Mouse (Mus musculus) small intestine, adult 2 months (tissue): ENCODE data around the gene Lrrc61. TPM values are rescaled to one million over a fixed set of nuclear protein-coding genes. Genes with fewer than 3 reads are reported as not detected.

Source experiments
- H3K27ac ChIP-seq: fragments of 200-500 bp; 2 replicates; pipeline ENCODE4 v1.5.1; 2012; ENCODE audit warnings: low read depth, low read length, control low read depth, inconsistent platforms; ENCODE audit not compliant: insufficient read depth
- H3K27me3 ChIP-seq: fragments of 200-500 bp; 2 replicates; pipeline ENCODE4 v1.6.1; 2012; ENCODE audit warnings: mild to moderate bottlenecking, moderate library complexity, low read length, inconsistent platforms; ENCODE audit not compliant: control insufficient read depth, insufficient read depth
- H3K36me3 ChIP-seq: fragments of 200-500 bp; 2 replicates; pipeline ENCODE4 v1.6.1; 2012; ENCODE audit warnings: mild to moderate bottlenecking, low read length, control low read depth, inconsistent platforms; ENCODE audit not compliant: control insufficient read depth, insufficient read depth
- H3K4me1 ChIP-seq: fragments of 200-500 bp; 2 replicates; pipeline ENCODE4 v1.6.1; 2012; ENCODE audit warnings: low read length, inconsistent platforms, mixed read lengths; ENCODE audit not compliant: control insufficient read depth, insufficient read depth, insufficient read length
- H3K4me3 ChIP-seq: fragments of 200-500 bp; 2 replicates; pipeline ENCODE4 v1.5.1; 2012; ENCODE audit warnings: low read depth, mild to moderate bottlenecking, control low read depth, inconsistent platforms, low read length, moderate library complexity
- CTCF ChIP-seq: fragments of 200-500 bp; IDR thresholded peaks from 2 replicates; pipeline ENCODE4 v1.5.1; 2012; ENCODE audit warnings: low read depth, mild to moderate bottlenecking, control low read depth, inconsistent platforms, low read length, moderate library complexity, mixed read lengths; ENCODE audit not compliant: insufficient replicate concordance, insufficient read length; ENCODE audit errors: extremely low read depth
- POLR2A ChIP-seq: fragments of 200-500 bp; IDR thresholded peaks from 2 replicates; pipeline ENCODE4 v1.6.1; 2012; ENCODE audit warnings: low read depth, mild to moderate bottlenecking, control low read depth, inconsistent platforms, low read length, moderate library complexity
- WGBS: fragments of 180-500 bp; shearing (Covaris S2); methylation state at CpG from one replicate; pipeline ENCODE4 v1.1.7; 2018; 5-methylcytosine and 5-hydroxymethylcytosine counted together
- polyA plus RNA-seq: library from polyadenylated mRNA; depleted of rRNA; stranded (reverse); fragments of >200 nt; gene quantifications from 2 replicates; pipeline ENCODE4 v1.2.3, GENCODE M21; 2012

Lrrc61 gene
- polyA plus RNA-seq, 1 experiment = 12.4 TPM

- Histone ChIP-seq H3K4me1 (no peaks in the 10 kb centered on the region), H3K27me3 (no peaks in the 10 kb centered on the region), H3K36me3 (no peaks in the 10 kb centered on the region), H3K27ac (no peak overlapping the region), H3K4me3 (no peak overlapping the region)
- 63% methylated on average over 2 of the region's 2 CpGs for WGBS
- TF ChIP-seq POLR2A (no peak), CTCF (no peak)
These were observed 23.7 kb upstream of the Lrrc61 start for GRCm38 (mm10) chr6:48530862-48531261.

DNA sequence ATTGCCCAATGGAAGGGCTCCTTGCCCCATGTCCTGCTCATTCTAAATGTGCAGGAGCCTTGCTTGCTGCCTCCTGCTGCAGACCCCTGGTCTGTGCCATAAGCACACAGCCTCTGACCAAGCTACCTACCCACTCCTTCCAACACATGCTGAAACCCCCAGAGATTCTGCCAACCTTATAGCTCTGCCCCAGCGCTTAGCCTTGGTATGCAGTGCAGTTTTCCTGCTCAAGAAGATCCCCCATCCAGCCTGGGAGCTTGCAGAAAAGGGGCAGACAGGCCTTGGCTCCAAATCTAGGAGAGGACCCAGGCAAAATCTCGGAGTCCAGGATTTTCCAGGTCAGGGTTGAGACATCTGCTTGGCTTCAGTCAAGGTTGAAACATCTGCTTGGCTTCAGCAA, 21.1 kb upstream of the Lrrc61 start:
- WGBS = 85% methylated on average over 2 of the region's 2 CpGs
- H3K36me3 ChIP-seq = no peaks in the 10 kb centered on the region
- H3K27ac ChIP-seq = no peak overlapping the region
- H3K4me3 ChIP-seq = no peak overlapping the region
- peaks cover 7% of the 10 kb centered on the region; the same call in 1 of the 2 replicates for H3K4me1 ChIP-seq
- no peaks in the 10 kb centered on the region for H3K27me3 ChIP-seq
- TF ChIP-seq CTCF = no peak
- no peak for TF ChIP-seq POLR2A

GRCm38 (mm10) chr6:48534913-48535312, 19.7 kb upstream of the Lrrc61 start:
- Histone ChIP-seq H3K36me3 (no peaks in the 10 kb centered on the region), H3K27ac (no peak overlapping the region), H3K27me3 (no peaks in the 10 kb centered on the region), H3K4me3 (no peak overlapping the region), H3K4me1 (peaks cover 7% of the 10 kb centered on the region; the same call in 1 of the 2 replicates)
- WGBS = 84% methylated on average over 8 of the region's 8 CpGs
- TF ChIP-seq CTCF (no peak), POLR2A (no peak)

DNA sequence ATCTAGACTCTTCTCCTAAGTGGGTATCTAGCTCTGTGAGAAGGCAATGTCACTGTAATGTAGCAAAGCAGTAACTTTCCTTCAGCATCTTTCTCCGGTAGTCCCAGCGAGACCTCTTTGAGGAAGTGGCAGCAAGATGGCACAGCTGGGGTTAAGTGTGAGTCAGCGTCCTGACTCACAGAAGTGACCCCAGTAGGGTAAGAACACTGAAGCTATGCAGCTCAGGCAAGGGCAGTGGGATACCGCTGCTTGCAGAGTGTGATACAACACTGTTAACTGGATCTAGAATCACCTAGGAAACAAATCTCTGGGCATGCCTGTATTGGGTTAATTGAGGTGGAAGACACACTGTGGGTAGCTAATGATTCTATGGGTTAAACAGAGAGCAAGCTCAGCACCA, 18.5 kb upstream of the Lrrc61 start:
- Histone ChIP-seq H3K27ac (no peak overlapping the region), H3K4me1 (peaks cover 9% of the 10 kb centered on the region), H3K27me3 (no peaks in the 10 kb centered on the region), H3K4me3 (no peak overlapping the region), H3K36me3 (no peaks in the 10 kb centered on the region)
- TF ChIP-seq CTCF (no peak), POLR2A (no peak)
- WGBS = 68% methylated on average over 4 of the region's 4 CpGs

DNA sequence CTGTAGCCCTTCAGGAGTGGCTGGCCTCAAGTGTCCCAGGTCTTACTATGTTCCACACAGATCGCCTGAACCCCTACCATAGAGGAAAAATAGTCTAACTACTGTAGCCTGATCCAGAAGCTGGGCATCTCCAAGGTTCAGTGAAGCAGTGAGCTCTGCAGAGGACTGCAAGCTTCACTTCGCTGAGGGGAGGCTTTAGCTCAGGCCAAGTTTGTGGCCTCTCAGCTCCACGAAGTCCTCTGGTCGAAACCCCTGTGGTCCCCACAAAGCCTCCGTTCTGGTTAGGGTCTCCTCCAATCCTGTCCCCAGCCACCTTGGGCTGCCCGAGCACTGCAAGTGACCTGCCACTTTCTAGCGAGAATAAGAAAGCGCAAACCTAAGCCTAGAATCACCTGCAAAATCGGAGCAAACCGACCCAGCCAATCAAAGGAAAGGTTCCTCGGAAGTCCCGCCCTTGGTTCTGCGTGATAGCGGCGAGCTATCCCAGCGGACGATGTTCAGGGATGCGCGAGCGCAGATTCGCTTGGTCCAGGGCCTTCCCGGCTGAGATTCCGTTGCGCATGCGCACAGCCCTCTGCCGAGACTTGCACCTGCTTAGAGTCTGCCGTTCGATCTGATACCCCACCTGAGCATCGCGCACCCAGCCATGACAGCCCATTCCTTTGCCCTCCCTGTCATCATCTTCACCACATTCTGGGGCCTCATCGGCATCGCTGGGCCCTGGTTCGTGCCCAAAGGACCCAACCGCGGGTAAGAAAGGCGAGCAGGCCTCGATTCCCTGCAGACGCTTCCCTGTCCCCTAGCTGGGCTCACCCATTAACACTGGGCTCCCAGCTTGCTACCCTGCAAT, 17.3 kb upstream of the Lrrc61 start, which contains the start of gene Atp6v0e2:
Gene Atp6v0e2, plus strand, starts transcription at position 511 of the 850 bp plus-strand sequence.
- TF ChIP-seq CTCF (no peak), POLR2A (0 out of 2 replicates have a peak, but pooled peaks have one; percentile 27)
- Histone ChIP-seq H3K36me3 (no peaks in the 10 kb centered on the region), H3K27ac (no peak within 1 kb of the TSS), H3K4me1 (peaks cover 20% of the 10 kb centered on the region), H3K4me3 (peak within 1 kb of the TSS; percentile 56), H3K27me3 (no peaks in the 10 kb centered on the region)
- WGBS = 16% methylated on average over 38 of the region's 38 CpGs

- Histone ChIP-seq H3K4me3 (no peak overlapping the region), H3K4me1 (peaks cover 27% of the 10 kb centered on the region), H3K36me3 (no peaks in the 10 kb centered on the region), H3K27ac (no peak overlapping the region), H3K27me3 (no peaks in the 10 kb centered on the region)
- 79% methylated on average over 5 of the region's 5 CpGs for WGBS
- TF ChIP-seq POLR2A = no peak
- TF ChIP-seq CTCF = peak; percentile 19; the same call in 1 of the 2 replicates
These were observed 15.5 kb upstream of the Lrrc61 start for GRCm38 (mm10) chr6:48538841-48539737.

DNA sequence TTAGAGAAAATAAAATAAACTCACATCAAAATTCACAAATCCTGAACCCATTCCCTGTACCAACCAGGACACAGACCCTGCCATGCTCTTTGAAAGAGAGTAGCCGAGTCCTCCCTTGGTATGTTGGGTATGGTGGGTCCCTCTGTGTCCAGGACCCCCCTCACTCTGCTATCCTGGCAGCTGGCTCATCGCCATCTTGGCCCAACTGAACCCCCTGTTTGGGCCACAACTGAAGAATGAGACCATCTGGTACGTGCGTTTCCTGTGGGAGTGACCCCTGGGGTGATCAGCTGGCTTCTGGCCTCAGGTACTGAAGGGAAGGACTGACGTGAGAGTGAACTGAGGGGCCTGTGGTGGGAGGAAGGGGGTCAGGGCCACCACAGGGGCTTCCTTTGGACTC, 14.7 kb upstream of the Lrrc61 start:
- no peak overlapping the region for H3K4me3 ChIP-seq
- H3K27me3 ChIP-seq = no peaks in the 10 kb centered on the region
- H3K4me1 ChIP-seq = peaks cover 27% of the 10 kb centered on the region
- WGBS = 91% methylated on average over 5 of the region's 5 CpGs
- TF ChIP-seq CTCF = no peak
- H3K36me3 ChIP-seq = no peaks in the 10 kb centered on the region
- H3K27ac ChIP-seq = no peak overlapping the region
